Mouse (Mus musculus): ENCODE measurements around the gene Cirbp. TPM values are rescaled to one million over a fixed set of nuclear protein-coding genes. Genes with fewer than 3 reads are reported as not detected.

Gene Cirbp
- polyA plus RNA-seq, 1 experiment from 2014 or later, result 80.8 TPM

DNA sequence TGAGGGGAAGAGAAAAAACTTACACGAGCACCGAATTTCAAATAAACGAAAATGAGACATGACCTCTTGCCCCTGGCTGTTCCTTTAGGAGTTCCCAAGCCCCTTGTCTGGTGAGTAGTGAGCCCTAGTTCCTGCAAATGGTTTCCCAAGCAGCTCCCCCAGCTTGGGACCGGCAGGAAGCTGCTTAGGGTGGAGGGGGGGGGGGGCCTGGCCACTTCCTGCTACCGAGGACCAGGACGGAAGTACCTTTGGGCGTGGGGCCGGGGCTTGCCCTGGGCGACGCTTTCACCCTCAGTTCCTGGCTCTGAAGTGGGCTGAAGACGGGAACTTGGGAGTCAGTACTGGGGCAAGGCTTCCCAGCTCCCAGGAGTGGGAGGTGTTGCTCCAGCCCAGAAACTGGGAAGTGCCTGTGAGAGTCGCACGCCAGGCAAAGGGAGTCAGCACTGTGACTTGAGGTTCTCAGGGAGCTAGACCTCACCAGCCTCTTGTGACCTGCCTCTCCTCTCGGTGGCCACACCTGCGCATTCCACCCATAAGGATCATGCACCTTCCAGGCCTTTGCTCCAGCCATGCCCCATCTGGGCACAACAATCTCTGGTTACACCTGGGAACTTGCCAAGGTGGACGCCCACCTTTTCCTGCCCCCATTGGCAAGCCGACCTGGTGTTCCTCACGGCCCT, 7.3 kb upstream of the Cirbp start:
- Histone ChIP-seq H3K27me3 (ENCODE audit: control insufficient read depth, insufficient read depth, low read length) (no peaks in the 10 kb centered on the region), H3K27ac (ENCODE audit: low read length) (peak overlapping the region; percentile 91), H3K4me2 (ENCODE audit: low read depth, low read length) (peak overlapping the region; percentile 3; the same call in 1 of the 2 replicates), H3K9me3 (replicated peaks; ENCODE audit: control insufficient read depth, low read length) (no peaks in the 10 kb centered on the region), H3K9ac (ENCODE audit: low read length) (peak overlapping the region; percentile 56), H3K4me1 (ENCODE audit: control insufficient read depth, insufficient read depth, low read length) (peaks cover 86% of the 10 kb centered on the region), H3K36me3 (ENCODE audit: control insufficient read depth, insufficient read depth, low read length) (peaks cover 32% of the 10 kb centered on the region), H3K4me3 (replicated peaks; ENCODE audit: low read length) (no peak overlapping the region)
- no peak for ATAC-seq (ENCODE audit: insufficient read depth, low FRiP score)
- WGBS, result 7% methylated on average over 18 of the region's 18 CpGs

DNA sequence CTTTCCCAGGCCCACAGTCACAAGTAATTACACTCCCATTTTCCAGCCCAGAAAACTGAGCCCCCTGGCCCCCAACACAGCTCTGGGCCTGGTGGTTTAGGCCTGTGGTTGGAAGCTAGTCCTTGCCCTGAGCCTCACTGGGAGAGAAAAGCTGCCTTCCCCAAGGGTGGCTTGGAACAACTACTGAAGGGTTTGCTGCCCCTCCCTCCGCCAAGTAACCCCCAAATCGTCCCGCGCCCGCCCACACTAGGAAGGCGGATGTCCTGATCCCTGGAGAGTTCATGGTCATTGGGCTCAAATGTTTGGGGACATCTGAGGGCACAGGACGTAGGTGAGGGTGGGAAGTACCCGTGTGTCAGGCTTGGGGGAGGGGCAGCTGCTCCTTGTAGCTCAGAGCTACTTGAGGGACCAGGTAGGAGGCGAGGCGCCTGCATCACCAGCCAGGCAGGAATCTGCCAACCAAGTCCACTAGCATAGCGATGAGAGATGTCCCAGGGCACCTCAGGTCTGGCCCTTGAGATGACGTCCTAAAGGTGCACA, 6.7 kb upstream of the Cirbp start:
- H3K4me1 ChIP-seq (ENCODE audit: control insufficient read depth, insufficient read depth, low read length), result peaks cover 85% of the 10 kb centered on the region
- H3K27ac ChIP-seq (ENCODE audit: low read length), result peak overlapping the region; percentile 91
- H3K36me3 ChIP-seq (ENCODE audit: control insufficient read depth, insufficient read depth, low read length), result peaks cover 26% of the 10 kb centered on the region
- H3K4me2 ChIP-seq (ENCODE audit: low read depth, low read length), result peak overlapping the region; percentile 88
- peak overlapping the region; percentile 56 for H3K9ac ChIP-seq (ENCODE audit: low read length)
- H3K27me3 ChIP-seq (ENCODE audit: control insufficient read depth, insufficient read depth, low read length), result no peaks in the 10 kb centered on the region
- WGBS, result 10% methylated on average over 12 of the region's 12 CpGs
- H3K9me3 ChIP-seq (replicated peaks; ENCODE audit: control insufficient read depth, low read length), result no peaks in the 10 kb centered on the region
- peak; percentile 0; the same call in 1 of the 2 replicates for ATAC-seq (ENCODE audit: insufficient read depth, low FRiP score)
- H3K4me3 ChIP-seq (replicated peaks; ENCODE audit: low read length), result peak overlapping the region; percentile 50

DNA sequence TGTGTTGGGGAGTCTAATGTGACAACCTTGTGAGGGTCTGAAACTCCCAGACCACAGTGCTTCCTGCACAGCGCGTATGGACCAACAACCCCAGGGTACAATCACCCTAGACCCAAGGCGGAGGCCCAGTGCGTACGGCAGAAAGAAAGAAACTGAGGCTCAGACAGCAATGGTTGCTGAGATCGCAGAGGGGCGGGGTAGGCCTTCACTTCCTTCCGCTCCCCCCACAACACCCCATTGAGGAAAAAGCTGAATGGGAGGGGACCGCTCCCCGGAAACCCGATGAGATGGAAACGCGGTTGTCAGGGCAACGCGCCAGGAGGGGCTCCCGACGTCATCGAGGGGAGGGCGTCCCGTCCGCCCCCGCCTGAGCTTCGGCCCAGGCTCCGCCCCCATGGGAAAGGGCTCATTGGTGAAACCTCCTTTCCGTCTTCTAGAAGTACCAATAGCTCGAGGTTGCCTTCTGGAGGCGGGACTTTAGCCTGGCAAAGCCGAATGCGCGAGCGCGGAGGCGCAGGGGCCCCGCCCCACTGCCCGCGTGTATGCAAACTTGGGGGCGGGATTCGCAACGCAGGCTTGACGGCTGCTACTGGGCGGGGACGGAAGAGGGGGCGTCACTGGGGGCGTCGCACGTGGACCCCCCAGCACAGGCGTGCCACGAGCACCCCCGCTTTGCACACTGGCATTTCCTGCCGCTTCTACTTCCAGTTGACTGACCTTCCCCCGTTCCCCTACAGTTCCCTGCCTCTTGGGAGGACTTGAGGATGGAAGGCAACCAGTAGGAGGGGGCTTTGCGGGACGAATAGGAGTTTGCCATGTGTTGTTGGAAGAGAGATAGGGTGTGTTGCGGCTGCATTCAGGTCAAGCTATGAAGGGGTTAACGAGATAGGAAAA, 6.0 kb upstream of the Cirbp start:
- Histone ChIP-seq H3K4me2 (ENCODE audit: low read depth, low read length) (peak overlapping the region; percentile 88), H3K27me3 (ENCODE audit: control insufficient read depth, insufficient read depth, low read length) (no peaks in the 10 kb centered on the region), H3K4me3 (replicated peaks; ENCODE audit: low read length) (peak overlapping the region; percentile 50), H3K9ac (ENCODE audit: low read length) (peak overlapping the region; percentile 71), H3K36me3 (ENCODE audit: control insufficient read depth, insufficient read depth, low read length) (peaks cover 19% of the 10 kb centered on the region), H3K4me1 (ENCODE audit: control insufficient read depth, insufficient read depth, low read length) (peaks cover 86% of the 10 kb centered on the region), H3K9me3 (replicated peaks; ENCODE audit: control insufficient read depth, low read length) (no peaks in the 10 kb centered on the region), H3K27ac (ENCODE audit: low read length) (peak overlapping the region; percentile 99)
- ATAC-seq (ENCODE audit: insufficient read depth, low FRiP score), result peak; percentile 88
- WGBS, result under 1% methylated on average over 55 of the region's 55 CpGs

DNA sequence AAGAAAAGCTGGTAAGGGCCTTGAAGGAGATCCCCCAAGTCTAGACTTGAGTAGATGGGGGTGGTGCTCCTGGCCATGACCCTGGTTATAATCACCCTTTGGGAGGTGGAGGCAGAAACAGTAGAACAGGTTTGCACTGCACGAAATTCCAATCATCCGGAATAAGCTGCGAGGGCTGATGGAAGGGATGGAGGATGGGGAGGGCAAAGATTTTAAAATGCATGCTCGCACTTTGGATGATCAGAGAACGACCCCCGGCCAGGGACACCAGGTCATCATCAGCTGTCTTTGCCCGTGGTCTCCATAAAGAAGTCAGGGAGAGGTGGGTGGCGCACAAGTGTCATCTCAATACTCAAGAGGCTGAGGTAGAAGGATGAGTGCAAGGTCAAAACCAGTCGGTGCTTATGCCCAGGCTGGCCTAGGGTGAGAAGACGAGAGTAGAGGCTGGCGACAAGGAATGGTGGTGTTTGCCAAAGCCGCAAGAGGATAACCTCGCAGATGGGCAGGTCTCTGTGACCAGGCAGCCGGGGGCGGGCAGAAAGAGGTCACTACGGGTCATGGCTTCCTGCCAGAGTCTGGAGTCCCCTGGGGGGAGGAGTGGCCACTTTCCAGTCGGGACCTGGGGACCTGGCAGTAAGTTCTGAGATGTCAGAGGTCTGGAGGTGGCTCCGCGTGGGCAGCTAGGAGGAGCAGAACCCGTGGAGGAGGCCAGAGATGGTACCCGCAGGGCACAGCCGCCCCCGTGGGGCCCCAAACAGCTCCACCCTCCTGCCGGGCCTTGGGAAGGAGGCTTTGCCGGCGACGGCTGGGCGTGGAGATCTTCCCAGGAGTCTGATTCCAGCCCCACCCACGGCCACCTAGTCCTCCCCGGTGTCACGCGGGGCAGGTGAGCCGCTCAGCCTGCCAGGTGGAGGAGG, 5.1 kb upstream of the Cirbp start:
- Histone ChIP-seq H3K9ac (ENCODE audit: low read length) (peak overlapping the region; percentile 71), H3K36me3 (ENCODE audit: control insufficient read depth, insufficient read depth, low read length) (peaks cover 12% of the 10 kb centered on the region), H3K4me1 (ENCODE audit: control insufficient read depth, insufficient read depth, low read length) (peaks cover 86% of the 10 kb centered on the region), H3K4me3 (replicated peaks; ENCODE audit: low read length) (peak overlapping the region; percentile 50), H3K27me3 (ENCODE audit: control insufficient read depth, insufficient read depth, low read length) (no peaks in the 10 kb centered on the region), H3K4me2 (ENCODE audit: low read depth, low read length) (peak overlapping the region; percentile 88), H3K27ac (ENCODE audit: low read length) (peak overlapping the region; percentile 99), H3K9me3 (replicated peaks; ENCODE audit: control insufficient read depth, low read length) (no peaks in the 10 kb centered on the region)
- WGBS, result 1% methylated on average over 33 of the region's 33 CpGs
- ATAC-seq (ENCODE audit: insufficient read depth, low FRiP score), result peak; percentile 12; the same call in 1 of the 2 replicates

DNA sequence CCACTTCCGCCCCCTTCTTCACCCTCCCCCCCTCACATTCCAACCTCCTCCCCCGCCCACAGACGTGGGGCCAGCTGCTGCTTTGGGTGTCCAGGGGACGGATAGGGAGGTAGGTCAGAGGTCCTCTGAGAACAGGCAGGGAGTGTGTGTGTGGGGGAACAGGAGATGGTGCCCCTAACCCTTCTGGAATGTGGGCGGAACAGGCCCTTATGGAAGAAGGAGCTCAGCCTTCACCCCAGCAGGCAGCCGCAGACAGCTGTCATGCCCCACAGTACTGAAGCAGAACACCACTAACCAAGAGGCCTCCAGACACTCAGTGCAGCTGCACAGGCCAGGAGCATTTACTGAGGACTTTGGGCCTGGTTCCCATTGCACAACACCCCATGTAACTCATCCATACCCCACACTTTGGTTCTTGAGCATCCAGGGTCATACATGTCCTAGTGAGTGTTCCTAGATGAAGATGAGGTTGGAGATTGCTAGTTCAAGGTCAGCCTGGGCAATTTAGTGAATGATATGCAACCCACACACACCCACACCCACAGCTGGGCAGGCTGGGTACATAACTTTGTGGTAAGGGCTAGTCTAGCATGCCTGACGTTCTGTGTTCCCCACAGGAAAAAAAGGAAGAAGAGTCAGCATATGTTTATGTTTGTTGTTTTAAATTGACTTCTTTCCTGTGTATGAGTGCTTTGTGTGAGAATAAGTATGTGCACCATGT, 4.1 kb upstream of the Cirbp start:
- WGBS, result 13% methylated on average over 7 of the region's 7 CpGs
- H3K27ac ChIP-seq (ENCODE audit: low read length), result peak overlapping the region; percentile 99
- peaks cover 85% of the 10 kb centered on the region for H3K4me1 ChIP-seq (ENCODE audit: control insufficient read depth, insufficient read depth, low read length)
- peak; percentile 4; the same call in 1 of the 2 replicates for ATAC-seq (ENCODE audit: insufficient read depth, low FRiP score)
- H3K9ac ChIP-seq (ENCODE audit: low read length), result peak overlapping the region; percentile 71
- peak overlapping the region; percentile 50 for H3K4me3 ChIP-seq (replicated peaks; ENCODE audit: low read length)
- H3K4me2 ChIP-seq (ENCODE audit: low read depth, low read length), result peak overlapping the region; percentile 88
- peaks cover 4% of the 10 kb centered on the region; the same call in 1 of the 2 replicates for H3K36me3 ChIP-seq (ENCODE audit: control insufficient read depth, insufficient read depth, low read length)
- H3K27me3 ChIP-seq (ENCODE audit: control insufficient read depth, insufficient read depth, low read length), result no peaks in the 10 kb centered on the region
- H3K9me3 ChIP-seq (replicated peaks; ENCODE audit: control insufficient read depth, low read length), result no peaks in the 10 kb centered on the region

DNA sequence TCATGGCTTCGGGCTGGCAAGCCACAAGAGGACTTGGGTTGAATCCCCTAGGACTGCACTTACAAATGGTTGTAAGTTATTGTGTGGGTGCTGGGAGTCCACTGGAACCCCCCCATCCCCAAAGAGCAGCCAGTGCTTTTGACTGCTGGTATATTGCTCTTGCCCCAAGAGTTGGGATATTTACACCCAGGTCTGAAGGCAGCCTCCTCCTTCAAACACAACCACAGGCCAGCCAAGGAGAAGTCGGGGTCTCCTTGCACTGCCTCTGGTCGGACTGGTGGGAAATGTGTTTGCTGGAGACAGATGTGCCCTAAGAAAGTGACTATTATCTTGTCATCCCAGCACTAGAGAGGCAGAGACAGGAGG, 3.6 kb upstream of the Cirbp start:
- Histone ChIP-seq H3K36me3 (ENCODE audit: control insufficient read depth, insufficient read depth, low read length) (no peaks in the 10 kb centered on the region), H3K9me3 (replicated peaks; ENCODE audit: control insufficient read depth, low read length) (no peaks in the 10 kb centered on the region), H3K27ac (ENCODE audit: low read length) (peak overlapping the region; percentile 99), H3K4me3 (replicated peaks; ENCODE audit: low read length) (no peak overlapping the region), H3K27me3 (ENCODE audit: control insufficient read depth, insufficient read depth, low read length) (no peaks in the 10 kb centered on the region), H3K4me1 (ENCODE audit: control insufficient read depth, insufficient read depth, low read length) (peaks cover 84% of the 10 kb centered on the region), H3K4me2 (ENCODE audit: low read depth, low read length) (peak overlapping the region; percentile 88), H3K9ac (ENCODE audit: low read length) (no peak overlapping the region; the same call in none of the 2 replicates)
- ATAC-seq (ENCODE audit: insufficient read depth, low FRiP score), result no peak
- 76% methylated on average over 3 of the region's 3 CpGs for WGBS

DNA sequence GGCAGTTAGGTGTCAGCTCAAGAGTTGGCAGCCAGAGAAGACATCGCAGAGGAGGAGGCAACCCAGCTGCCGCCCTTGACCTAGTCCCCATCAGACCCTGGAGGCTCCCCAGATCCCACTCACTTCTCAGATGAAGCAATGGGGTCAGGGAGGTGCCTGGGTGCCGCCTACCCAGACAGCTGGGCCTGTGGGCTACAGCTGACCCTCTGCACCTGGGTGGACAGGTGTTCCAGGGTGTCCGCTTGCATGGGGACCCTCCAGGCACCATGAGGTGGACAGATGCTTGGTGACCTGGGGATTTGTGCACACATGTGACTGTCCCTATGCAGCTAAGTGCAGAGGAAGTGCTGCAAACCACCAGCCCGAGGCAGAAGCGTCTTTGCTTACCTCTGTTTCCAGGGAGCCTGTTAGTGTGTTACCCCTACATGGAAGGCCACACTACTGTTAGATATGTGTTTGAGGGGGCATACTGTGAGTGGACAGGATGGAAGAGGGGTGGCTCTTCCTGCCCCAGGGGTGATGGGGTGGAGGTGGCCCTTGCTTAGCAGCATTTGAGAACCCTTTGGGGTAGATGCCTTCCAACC, 3.0 kb upstream of the Cirbp start:
- WGBS, result 72% methylated on average over 6 of the region's 6 CpGs
- H3K9me3 ChIP-seq (replicated peaks; ENCODE audit: control insufficient read depth, low read length), result no peaks in the 10 kb centered on the region
- H3K4me3 ChIP-seq (replicated peaks; ENCODE audit: low read length), result no peak overlapping the region
- no peaks in the 10 kb centered on the region for H3K27me3 ChIP-seq (ENCODE audit: control insufficient read depth, insufficient read depth, low read length)
- H3K27ac ChIP-seq (ENCODE audit: low read length), result peak overlapping the region; percentile 99; the same call in 1 of the 2 replicates
- no peak for ATAC-seq (ENCODE audit: insufficient read depth, low FRiP score)
- H3K4me2 ChIP-seq (ENCODE audit: low read depth, low read length), result no peak overlapping the region
- no peaks in the 10 kb centered on the region for H3K36me3 ChIP-seq (ENCODE audit: control insufficient read depth, insufficient read depth, low read length)
- peaks cover 81% of the 10 kb centered on the region for H3K4me1 ChIP-seq (ENCODE audit: control insufficient read depth, insufficient read depth, low read length)
- H3K9ac ChIP-seq (ENCODE audit: low read length), result peak overlapping the region; percentile 25; the same call in 1 of the 2 replicates

DNA sequence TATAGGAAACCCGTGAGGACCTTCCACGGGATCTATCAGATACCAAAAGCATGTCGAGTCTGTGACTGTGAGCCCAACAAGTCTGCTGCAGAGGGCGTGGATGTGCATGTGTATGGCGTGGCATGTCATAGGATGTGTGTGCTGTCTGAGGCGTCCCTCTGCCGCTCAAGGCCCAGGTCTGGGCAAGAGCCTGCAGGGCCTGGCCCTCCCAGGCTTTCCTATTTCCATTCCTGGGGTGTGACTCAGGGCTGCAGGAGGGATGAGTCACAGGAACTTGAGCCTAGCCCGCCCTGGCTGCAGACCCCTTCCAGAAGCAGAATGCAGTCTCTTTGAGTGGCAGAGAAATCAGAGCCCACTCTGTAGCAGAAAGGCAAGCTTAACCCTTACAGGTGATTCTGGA, 2.1 kb upstream of the Cirbp start:
- 0 out of 2 replicates have a peak overlapping the region, but pooled peaks have one; percentile 2 for H3K4me2 ChIP-seq (ENCODE audit: low read depth, low read length)
- no peak overlapping the region for H3K4me3 ChIP-seq (replicated peaks; ENCODE audit: low read length)
- H3K36me3 ChIP-seq (ENCODE audit: control insufficient read depth, insufficient read depth, low read length), result no peaks in the 10 kb centered on the region
- no peaks in the 10 kb centered on the region for H3K27me3 ChIP-seq (ENCODE audit: control insufficient read depth, insufficient read depth, low read length)
- H3K27ac ChIP-seq (ENCODE audit: low read length), result peak overlapping the region; percentile 81
- H3K9ac ChIP-seq (ENCODE audit: low read length), result peak overlapping the region; percentile 71
- WGBS, result 56% methylated on average over 8 of the region's 8 CpGs
- H3K4me1 ChIP-seq (ENCODE audit: control insufficient read depth, insufficient read depth, low read length), result peaks cover 75% of the 10 kb centered on the region
- H3K9me3 ChIP-seq (replicated peaks; ENCODE audit: control insufficient read depth, low read length), result no peaks in the 10 kb centered on the region
- ATAC-seq (ENCODE audit: insufficient read depth, low FRiP score), result no peak

All from stomach, embryonic 16.5 days (tissue).